Mouse (Mus musculus) limb, embryonic 12.5 days (tissue): ENCODE measurements around the gene Aanat. TPM values are rescaled to one million over a fixed set of nuclear protein-coding genes. Genes with fewer than 3 reads are reported as not detected.

Experiments
- ATAC-seq: fragments of 200-750 bp; cut with Nextera tagmentation; 2 replicates; pipeline ENCODE4 v1.8.0; 2017; ENCODE audit warnings: low read depth, moderate TSS enrichment; ENCODE audit not compliant: insufficient number of reproducible peaks, insufficient read depth, low FRiP score, low TSS enrichment
- H3K27ac ChIP-seq: fragments of 300-500 bp; sonication (generic); 2 replicates; pipeline ENCODE4 v1.5.1; 2016; ENCODE audit warnings: mild to moderate bottlenecking, moderate library complexity
- H3K27me3 ChIP-seq: fragments of 300-500 bp; sonication (generic); 2 replicates; pipeline ENCODE4 v1.6.1; 2016; ENCODE audit warnings: mild to moderate bottlenecking, moderate library complexity
- H3K36me3 ChIP-seq: fragments of 300-500 bp; sonication (generic); 2 replicates; pipeline ENCODE4 v1.6.1; 2016; ENCODE audit warnings: mild to moderate bottlenecking, moderate library complexity
- H3K4me1 ChIP-seq: fragments of 300-500 bp; sonication (generic); replicated peaks from 2 replicates; pipeline ENCODE4 v1.6.1; 2016
- H3K4me2 ChIP-seq: fragments of 300-500 bp; sonication (generic); 2 replicates; pipeline ENCODE4 v1.6.1; 2016; ENCODE audit warnings: mild to moderate bottlenecking, moderate library complexity
- H3K4me3 ChIP-seq: fragments of 300-500 bp; sonication (generic); replicated peaks from 2 replicates; pipeline ENCODE4 v1.5.1; 2016; ENCODE audit warnings: mild to moderate bottlenecking
- H3K9ac ChIP-seq: fragments of 300-500 bp; sonication (generic); replicated peaks from 2 replicates; pipeline ENCODE4 v1.6.1; 2016; ENCODE audit warnings: mild to moderate bottlenecking, moderate library complexity
- H3K9me3 ChIP-seq: fragments of 300-500 bp; sonication (generic); 2 replicates; pipeline ENCODE4 v1.6.1; 2016; ENCODE audit warnings: mild to moderate bottlenecking, moderate library complexity
- WGBS: fragments of 180-500 bp; shearing (Covaris S2); methylation state at CpG from one replicate; pipeline ENCODE4 v1.1.7; 2016; 5-methylcytosine and 5-hydroxymethylcytosine counted together
- polyA plus RNA-seq: library from polyadenylated mRNA; unstranded; fragments of >200 nt; fragmentation: Nextera tagmentation; extraction: Ambion mirVana; gene quantifications from 2 replicates; pipeline ENCODE4 v1.2.1, GENCODE M21; 2016

The Aanat gene
- polyA plus RNA-seq, 1 experiment from 2014 or later = not detected

DNA sequence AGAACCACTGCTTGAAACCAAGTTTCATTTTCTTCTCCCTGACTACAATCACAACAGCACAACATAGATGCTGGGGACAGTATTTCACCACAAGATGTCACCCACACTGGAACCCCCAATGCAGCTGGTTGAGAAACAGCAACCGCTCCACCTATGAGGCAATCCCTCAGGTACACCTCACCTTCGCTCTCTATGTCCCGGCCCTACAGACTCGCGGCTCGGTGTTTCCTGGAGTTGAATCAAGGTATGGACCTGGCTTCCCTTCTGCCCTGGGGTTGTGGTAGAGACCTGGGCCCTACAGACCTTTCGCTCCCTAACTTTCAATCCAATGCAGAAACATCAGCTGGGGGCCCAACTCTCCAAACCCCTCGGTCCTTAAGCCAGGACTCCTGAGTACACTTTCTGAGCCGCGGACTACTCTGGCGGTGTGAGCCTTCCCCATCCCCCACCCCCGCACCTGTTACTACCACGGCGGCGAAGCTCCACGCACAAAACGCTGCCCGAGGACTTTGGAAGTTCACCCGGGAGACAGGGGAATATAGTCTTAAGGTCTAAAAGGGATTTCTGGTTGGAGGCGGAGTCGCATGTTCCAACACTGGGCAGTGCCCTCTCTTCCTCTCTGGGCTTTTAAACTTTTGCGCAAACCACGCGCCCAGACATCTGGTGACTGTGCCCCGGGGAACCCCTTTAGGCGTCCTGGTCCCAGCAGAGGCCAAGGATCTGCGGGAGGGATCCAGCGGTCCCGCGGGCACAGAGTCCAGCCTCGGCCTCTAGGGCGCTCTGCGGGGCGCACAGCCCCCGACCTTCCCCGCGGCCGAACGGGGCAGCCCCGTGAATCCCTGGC, 37.3 kb downstream of the Aanat start:
- 5% methylated on average over 40 of the region's 40 CpGs for WGBS
- H3K4me1 ChIP-seq = peaks cover 56% of the 10 kb centered on the region
- peak overlapping the region; percentile 79 for H3K9ac ChIP-seq
- H3K4me2 ChIP-seq = peak overlapping the region; percentile 91
- H3K27me3 ChIP-seq = peaks cover 15% of the 10 kb centered on the region
- H3K36me3 ChIP-seq = no peaks in the 10 kb centered on the region
- no peak; the same call in 1 of the 2 replicates for ATAC-seq
- no peak overlapping the region for H3K27ac ChIP-seq
- H3K9me3 ChIP-seq = no peaks in the 10 kb centered on the region
- peak overlapping the region; percentile 76 for H3K4me3 ChIP-seq

DNA sequence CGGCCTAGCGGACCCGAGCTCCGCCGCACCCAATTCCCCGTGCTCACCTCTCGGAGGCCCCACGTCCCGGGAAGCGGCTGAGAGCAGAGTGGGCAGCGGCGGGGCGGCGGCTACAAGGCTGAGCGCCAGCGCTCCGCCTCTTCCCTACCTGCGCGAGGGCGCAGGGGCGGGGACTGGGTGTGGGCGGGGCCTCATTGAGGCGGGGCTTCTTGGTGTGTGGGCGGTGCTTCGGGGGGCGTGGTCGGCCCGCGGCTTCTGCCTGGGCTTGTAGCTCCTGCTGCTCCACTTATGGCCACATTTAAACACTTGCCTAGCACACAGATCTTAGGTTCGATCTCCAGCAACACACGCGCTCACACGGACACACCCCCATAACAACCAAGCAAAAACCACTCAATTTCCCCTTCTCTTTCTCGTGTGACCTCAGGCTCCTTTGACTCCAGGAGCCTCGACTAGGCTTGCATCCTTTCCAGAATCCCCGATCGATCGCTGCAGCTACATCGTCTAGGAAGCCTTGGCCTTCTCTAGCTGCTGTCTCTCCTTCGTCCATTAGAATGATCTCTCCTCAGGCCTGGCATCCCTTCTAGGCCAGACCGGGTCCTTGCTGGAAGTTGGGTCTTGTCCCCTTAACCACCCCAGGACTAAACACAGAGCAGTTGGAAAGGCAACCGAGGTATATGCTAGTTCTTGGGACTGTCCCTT, 38.0 kb downstream of the Aanat start:
- Histone ChIP-seq H3K27ac (no peak overlapping the region), H3K4me1 (peaks cover 48% of the 10 kb centered on the region), H3K9me3 (no peaks in the 10 kb centered on the region), H3K9ac (peak overlapping the region; percentile 79), H3K27me3 (peaks cover 15% of the 10 kb centered on the region), H3K36me3 (no peaks in the 10 kb centered on the region), H3K4me2 (peak overlapping the region; percentile 91), H3K4me3 (peak overlapping the region; percentile 76)
- peak; percentile 23; the same call in 1 of the 2 replicates for ATAC-seq
- 16% methylated on average over 35 of the region's 42 CpGs for WGBS

DNA sequence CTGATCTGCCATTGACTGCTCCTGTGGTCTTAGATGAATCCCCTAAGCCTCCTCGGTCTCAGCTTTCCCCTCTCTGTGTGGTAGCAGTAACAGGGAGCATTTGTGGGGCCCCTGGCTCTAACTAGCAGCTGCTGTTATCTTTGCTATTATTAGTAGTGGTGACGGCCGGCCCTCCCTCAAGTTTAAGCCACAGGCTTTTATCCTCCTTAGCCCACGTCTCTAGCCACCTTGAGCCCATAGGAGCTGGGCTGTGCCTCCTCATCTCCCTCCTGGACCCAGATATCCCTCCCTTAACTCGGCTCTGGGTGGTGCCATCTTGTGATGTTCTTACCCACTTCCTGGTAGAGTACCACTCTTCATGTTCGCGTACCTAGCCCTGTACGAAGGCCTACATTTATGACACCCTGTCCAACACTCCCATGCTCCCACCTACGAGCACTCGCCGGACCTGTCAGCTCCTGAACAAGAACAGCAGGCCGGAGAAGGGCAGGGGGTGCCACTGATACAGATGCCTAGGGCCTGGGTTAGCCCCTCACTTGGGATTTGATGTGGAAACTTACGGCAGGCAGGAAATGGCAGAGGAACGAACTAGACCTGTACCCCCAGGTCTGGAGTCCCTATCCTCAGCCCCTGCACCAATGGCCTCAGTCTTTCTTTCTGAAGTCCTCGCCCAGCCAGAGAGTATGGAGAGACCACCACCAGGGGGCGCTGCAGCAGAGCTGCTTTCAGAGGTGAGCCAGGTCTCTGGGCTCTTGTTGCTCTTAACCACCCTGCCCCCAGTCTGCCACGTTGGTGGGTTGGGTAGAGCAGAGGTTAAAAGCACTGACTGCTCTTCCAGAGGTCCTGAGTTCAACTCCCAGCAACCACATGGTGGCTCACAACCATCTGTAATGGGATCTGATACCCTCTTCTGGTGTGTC, 39.1 kb downstream of the Aanat start:
- Histone ChIP-seq H3K9me3 (no peaks in the 10 kb centered on the region), H3K27me3 (peaks cover 15% of the 10 kb centered on the region), H3K9ac (no peak overlapping the region), H3K27ac (no peak overlapping the region), H3K4me3 (no peak overlapping the region), H3K4me1 (peaks cover 39% of the 10 kb centered on the region), H3K4me2 (no peak overlapping the region), H3K36me3 (no peaks in the 10 kb centered on the region)
- WGBS = 74% methylated on average over 17 of the region's 17 CpGs
- ATAC-seq = no peak

DNA sequence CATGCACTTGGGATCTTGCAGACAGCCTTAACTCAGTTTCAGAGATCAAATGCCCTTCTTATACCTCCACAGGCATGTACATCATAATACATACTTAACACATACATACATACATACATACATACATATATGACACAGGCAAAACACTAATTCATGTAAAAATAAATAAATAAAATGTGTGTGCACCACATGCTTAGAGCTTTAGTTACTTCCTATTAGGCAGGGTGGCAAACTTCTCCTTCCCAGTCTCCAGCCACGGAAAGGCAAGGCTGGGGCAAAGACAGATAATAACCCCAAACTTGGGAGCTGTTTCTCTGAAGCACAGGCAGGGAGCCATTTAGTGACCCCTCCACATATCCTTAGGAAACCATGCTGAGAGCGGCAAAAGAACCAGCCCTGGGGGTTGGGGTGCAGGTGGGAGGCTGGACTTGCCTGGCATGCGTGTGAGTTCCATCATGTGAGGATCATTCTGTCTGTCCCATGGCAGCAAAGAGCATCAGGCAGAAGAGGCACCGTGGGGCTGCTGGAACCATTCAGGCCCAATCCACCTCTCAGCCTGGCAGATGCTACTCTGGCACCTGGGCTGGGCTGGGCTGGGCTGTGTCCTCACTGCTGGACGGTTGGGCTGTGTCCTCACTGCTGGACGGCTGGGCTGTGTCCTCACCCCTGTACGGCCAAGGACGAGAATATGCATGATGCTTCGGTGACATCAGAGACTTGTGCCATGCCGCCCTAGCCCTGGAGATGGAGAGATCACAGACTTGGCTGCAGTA, 40.3 kb downstream of the Aanat start, which contains the start of gene Rhbdf2:
Gene Rhbdf2 (minus strand): TSS at position 721 of the 773 bp plus-strand sequence.
- Histone ChIP-seq H3K4me2 (no peak within 1 kb of the TSS), H3K4me3 (no peak within 1 kb of the TSS), H3K9me3 (no peaks in the 10 kb centered on the region), H3K27ac (no peak within 1 kb of the TSS), H3K36me3 (no peaks in the 10 kb centered on the region), H3K4me1 (peaks cover 30% of the 10 kb centered on the region), H3K27me3 (peaks cover 15% of the 10 kb centered on the region), H3K9ac (0 out of 2 replicates have a peak within 1 kb of the TSS, but pooled peaks have one; percentile 23)
- ATAC-seq = no peak
- 66% methylated on average over 10 of the region's 10 CpGs for WGBS

DNA sequence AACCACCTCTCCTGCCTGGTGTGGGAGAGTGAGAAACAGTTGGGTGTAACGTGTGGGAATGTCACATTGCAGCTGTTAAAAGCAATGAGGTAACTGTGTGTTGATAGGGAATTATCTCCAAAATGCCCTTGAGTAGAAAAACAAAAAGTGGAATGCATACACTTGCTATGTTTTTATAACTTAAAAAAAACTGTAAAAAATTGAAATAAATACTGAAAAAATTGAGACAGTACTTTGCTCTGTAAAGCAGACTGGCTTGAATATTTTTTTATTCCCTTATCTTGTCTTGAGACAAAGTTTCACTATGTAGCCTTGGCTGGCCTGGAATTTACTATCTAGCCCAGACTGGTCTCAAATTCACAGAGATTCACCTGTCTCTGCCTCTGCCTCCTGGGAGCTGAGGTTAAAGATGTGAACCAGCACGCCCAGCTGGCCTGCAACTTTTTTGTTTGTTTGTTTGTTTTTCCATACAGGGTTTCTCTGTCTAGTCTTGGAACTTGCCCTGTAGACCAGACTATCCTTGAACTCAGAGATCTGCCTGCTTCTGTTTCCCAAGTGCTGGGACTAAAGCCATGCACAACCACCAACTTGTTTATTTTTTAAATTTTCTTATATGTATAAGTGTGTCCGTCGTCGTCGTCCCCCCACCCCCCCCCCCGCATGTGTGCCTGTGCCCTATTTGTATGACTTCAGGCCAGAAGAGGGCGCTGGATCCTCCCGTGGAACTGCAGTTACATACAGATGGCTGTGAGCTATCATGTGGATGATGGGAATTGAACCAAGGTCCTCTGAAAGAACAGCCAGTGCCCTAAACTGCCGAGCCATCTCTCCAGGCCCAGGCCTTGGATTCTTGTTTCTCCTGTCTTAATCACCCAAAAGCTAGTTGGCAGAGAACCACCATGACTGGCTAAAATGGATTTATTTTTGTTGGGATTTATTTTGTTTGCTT, 41.1 kb downstream of the Aanat start:
- H3K9me3 ChIP-seq = no peaks in the 10 kb centered on the region
- H3K4me3 ChIP-seq = no peak overlapping the region
- H3K4me2 ChIP-seq = no peak overlapping the region
- no peak overlapping the region for H3K27ac ChIP-seq
- 43% methylated on average over 10 of the region's 10 CpGs for WGBS
- H3K9ac ChIP-seq = no peak overlapping the region
- H3K4me1 ChIP-seq = peaks cover 22% of the 10 kb centered on the region
- peaks cover 15% of the 10 kb centered on the region for H3K27me3 ChIP-seq
- ATAC-seq = no peak
- no peaks in the 10 kb centered on the region for H3K36me3 ChIP-seq

DNA sequence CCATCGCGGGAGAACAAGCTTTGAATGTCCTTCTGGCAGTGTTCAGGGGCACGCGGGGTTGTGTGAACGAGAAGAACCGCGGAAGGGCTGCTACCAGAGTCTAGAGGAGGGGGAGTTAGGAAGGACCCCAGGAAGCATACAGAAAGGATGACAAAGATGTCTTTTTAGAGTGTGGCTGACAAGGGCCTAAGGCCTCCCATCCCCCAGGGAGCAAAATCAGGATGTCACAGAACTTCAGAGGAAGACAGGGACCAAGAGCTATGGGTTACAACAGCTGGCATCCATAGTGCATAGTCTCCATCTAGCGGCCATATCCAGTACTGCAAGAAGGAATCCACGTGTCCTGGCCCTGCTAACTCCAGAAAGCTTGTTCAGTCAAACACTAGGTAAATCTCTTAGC, 42.5 kb downstream of the Aanat start:
- H3K27me3 ChIP-seq = peaks cover 4% of the 10 kb centered on the region
- no peaks in the 10 kb centered on the region for H3K36me3 ChIP-seq
- H3K9ac ChIP-seq = no peak overlapping the region
- peak overlapping the region; percentile 29; the same call in 1 of the 2 replicates for H3K27ac ChIP-seq
- 56% methylated on average over 9 of the region's 9 CpGs for WGBS
- H3K4me2 ChIP-seq = no peak overlapping the region
- H3K4me3 ChIP-seq = no peak overlapping the region
- H3K4me1 ChIP-seq = peaks cover 9% of the 10 kb centered on the region; the same call in 1 of the 2 replicates
- H3K9me3 ChIP-seq = no peaks in the 10 kb centered on the region
- no peak for ATAC-seq

DNA sequence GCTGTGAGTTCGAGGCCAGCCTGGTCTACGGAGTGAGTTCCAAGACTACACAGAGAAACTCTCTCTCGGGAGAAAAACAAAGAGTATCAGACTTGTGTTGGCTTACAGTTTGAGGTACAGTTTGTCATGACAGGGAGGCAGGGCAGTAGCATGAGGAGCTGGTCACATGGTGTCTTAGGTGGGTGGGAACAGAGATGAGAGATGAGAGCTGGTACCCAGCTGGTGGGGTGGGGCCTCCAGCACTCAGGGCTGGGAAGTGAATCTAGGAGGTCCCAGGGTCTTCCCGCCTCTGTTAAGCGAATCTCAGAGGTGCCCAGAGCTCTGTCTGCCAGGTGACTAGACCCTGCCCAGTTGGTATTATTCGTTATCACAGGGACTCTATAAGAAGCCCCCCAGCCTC, 43.2 kb downstream of the Aanat start:
- ATAC-seq = no peak
- Histone ChIP-seq H3K4me1 (peaks cover 5% of the 10 kb centered on the region; the same call in 1 of the 2 replicates), H3K27ac (no peak overlapping the region), H3K9ac (no peak overlapping the region), H3K4me2 (no peak overlapping the region), H3K9me3 (no peaks in the 10 kb centered on the region), H3K27me3 (no peaks in the 10 kb centered on the region; the same call in 1 of the 2 replicates), H3K36me3 (no peaks in the 10 kb centered on the region), H3K4me3 (no peak overlapping the region)
- WGBS = 82% methylated on average over 6 of the region's 6 CpGs

DNA sequence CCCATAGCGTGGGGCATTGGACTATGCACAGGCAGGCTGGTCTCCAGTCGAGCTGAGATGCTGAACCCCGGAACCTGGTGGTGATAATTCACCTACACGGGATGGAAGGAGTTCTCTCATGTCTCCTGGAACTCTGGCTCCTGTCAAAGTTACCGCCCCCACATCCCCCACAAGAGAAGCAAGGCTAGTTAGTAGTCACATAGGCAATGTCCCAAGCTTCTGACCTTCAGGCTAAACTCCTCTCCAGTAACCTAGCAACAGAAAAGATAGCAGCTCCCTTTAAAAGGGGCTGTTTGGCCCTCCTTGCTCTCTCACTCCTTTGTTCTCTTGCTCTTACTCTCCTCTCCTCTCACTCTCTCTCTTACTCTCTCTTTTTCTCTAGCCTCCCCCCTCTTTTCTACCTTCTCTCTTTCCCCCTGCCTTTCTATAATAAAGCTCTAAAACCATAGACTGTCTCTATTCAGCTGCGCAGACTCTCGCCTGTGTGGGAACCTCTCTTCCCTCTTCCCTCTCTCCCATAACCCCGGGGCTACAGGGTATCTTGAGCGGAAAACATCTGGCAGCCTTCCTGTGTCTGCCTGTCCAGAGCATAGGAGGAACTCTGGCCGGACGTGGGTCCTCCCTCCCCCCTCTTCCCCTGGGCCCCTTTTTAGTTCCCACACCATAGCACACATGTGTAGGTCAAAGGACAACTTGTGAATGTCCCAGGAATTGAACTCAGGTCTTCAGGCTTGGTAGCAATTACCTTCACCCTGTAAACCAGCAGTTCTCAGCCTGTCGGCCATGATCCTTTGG, 44.1 kb downstream of the Aanat start:
- Histone ChIP-seq H3K36me3 (no peaks in the 10 kb centered on the region), H3K9ac (no peak overlapping the region), H3K4me3 (no peak overlapping the region), H3K4me2 (no peak overlapping the region), H3K9me3 (no peaks in the 10 kb centered on the region), H3K27ac (no peak overlapping the region), H3K27me3 (no peaks in the 10 kb centered on the region), H3K4me1 (0 out of 2 replicates have a peak, but pooled peaks cover 2% of the 10 kb centered on the region)
- WGBS = 29% methylated on average over 12 of the region's 12 CpGs
- no peak for ATAC-seq

DNA sequence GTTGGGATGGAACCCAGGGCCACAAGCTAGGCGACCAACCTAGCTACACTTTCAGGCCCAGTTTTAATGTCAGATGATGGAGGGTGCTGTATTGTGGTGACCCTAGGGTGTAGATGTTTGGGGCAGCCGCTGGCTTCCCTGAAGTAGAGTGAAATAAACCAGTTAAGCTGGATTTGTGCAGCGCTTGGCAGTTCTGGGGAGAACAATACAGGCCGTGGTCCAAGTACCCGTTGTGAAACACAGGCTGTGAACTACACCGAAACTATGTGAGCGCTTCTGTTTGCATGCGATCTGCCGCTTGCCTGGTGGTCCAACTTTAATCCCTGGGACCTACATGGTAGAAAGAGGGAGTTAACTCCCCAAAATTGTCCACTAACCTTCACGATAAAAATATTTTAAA, 46.7 kb downstream of the Aanat start:
- Histone ChIP-seq H3K4me2 (no peak overlapping the region), H3K27ac (no peak overlapping the region), H3K27me3 (no peaks in the 10 kb centered on the region), H3K36me3 (no peaks in the 10 kb centered on the region), H3K4me3 (no peak overlapping the region), H3K9ac (no peak overlapping the region), H3K4me1 (0 out of 2 replicates have a peak, but pooled peaks cover 2% of the 10 kb centered on the region), H3K9me3 (no peaks in the 10 kb centered on the region)
- ATAC-seq = no peak
- WGBS = 83% methylated on average over 10 of the region's 10 CpGs
